Comparison of ENCODE assay signal across 10 mouse cellular contexts in the genomic region with DNA sequence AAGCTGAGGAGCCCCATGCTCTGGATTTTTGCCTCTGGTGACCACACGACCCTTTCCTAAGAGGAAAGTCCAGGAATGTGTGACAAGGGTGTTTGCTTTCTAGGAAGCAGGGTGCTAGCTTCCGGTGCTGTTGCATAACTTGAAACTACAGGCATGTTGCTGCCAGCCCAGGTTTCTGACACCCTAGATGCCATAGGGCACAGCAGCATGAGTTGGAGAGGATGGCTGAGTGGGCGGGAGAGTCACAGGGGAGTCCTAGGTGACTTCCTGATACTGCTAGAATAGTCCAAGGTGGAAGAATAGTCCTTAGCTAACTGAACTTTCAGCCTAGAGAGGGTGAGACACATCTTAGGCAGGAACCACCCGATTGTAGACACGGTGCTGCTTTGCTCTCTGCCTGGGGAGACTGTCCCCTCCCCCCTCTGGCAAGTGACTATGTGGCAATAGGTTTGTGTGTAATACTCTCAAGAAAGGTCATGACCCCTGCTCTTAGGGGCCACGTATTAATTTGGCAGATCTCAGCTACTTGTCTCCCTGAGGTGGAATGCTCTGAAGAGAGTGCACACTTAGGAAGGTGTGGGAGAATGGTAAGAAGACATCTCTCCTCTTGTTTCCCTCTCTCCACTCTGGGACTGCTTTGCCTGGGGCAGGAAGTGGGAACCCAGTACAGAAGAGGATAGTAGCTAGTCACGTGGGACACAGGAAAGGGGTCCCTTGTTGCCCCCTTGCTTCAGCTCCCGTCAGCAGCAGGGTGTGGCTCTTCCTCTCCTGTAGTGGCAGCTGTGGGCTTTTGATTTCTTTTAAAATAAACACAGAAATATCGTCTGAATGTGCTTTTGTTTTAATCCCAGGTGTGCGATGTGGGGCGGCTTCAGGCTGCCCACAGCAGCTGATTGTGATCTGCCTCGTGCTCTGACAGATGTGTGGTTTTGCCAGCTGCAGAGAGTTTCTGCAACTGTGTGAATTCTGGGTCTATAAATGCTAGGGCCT. TPM values are rescaled to one million over a fixed set of nuclear protein-coding genes. Genes with fewer than 3 reads are reported as not detected.
DNase-seq lines count a peak whose midpoint lies in the region; ATAC-seq and TF ChIP-seq lines count a peak whose summit lies in the region.
"Had no signal": no experiment of that assay in that cellular context is flagged by ENCODE, and none has a peak within 500 bp of the region (broad histone marks: within the 10 kb centered on the region; RNA-seq: fewer than 3 reads in every experiment).

No protein-coding gene starts in this region.

- peaks cover 40% of the 10 kb centered on the region for H3K36me3 ChIP-seq in heart, embryonic 10.5 days
- H3K36me3 ChIP-seq in lung, embryonic 14.5 days (ENCODE audit: insufficient read depth): peaks cover 32% of the 10 kb centered on the region
- H3K36me3 ChIP-seq in splenic B cell, adult 2 months (ENCODE audit: control insufficient read depth, insufficient read depth, low read length, poor library complexity, severe bottlenecking): peaks cover 6% of the 10 kb centered on the region; the same call in 1 of the 2 replicates
- H3K36me3 ChIP-seq in limb, embryonic 10.5 days: peaks cover 34% of the 10 kb centered on the region

- peak overlapping the region; percentile 49; the same call in 1 of the 2 replicates for H3K27ac ChIP-seq in heart, embryonic 10.5 days
- H3K27ac ChIP-seq in lung, embryonic 14.5 days (ENCODE audit: low read depth): peak overlapping the region; percentile 36; the same call in 1 of the 2 replicates
- no peak overlapping the region for H3K27ac ChIP-seq in limb, embryonic 10.5 days
- H3K27ac ChIP-seq: midbrain, embryonic 15.5 days had no signal

- no peak overlapping the region for H3K4me2 ChIP-seq in lung, embryonic 14.5 days
- H3K4me2 ChIP-seq: midbrain, embryonic 15.5 days had no signal

- H3K9ac ChIP-seq in lung, embryonic 14.5 days: no peak overlapping the region
- H3K9ac ChIP-seq: midbrain, embryonic 15.5 days had no signal

- DNase-seq in heart, embryonic 10.5 days (ENCODE audit: low spot score): no peak
- no peak for DNase-seq in heart, adult 18-20 months
- peak; percentile 17 for DNase-seq in NIH3T3 (ENCODE audit: low read depth)
- DNase-seq in lung, embryonic 14.5 days: no peak
- peak; percentile 16 for DNase-seq in splenic B cell, adult 2 months (ENCODE audit: low read depth, low spot score)
- no peak for DNase-seq in limb, embryonic 10.5 days (ENCODE audit: low spot score)
- no peak for DNase-seq in gastrocnemius, postnatal 14 days

- no peaks in the 10 kb centered on the region for H3K9me3 ChIP-seq in heart, embryonic 10.5 days
- H3K9me3 ChIP-seq in lung, embryonic 14.5 days (ENCODE audit: low read depth, low read length): no peaks in the 10 kb centered on the region
- no peaks in the 10 kb centered on the region for H3K9me3 ChIP-seq in limb, embryonic 10.5 days (replicated peaks)
- H3K9me3 ChIP-seq: midbrain, embryonic 15.5 days had no signal

- WGBS in heart, embryonic 10.5 days: 48% methylated on average over 12 of the region's 12 CpGs
- WGBS in lung, embryonic 14.5 days: 24% methylated on average over 12 of the region's 12 CpGs
- WGBS in limb, embryonic 10.5 days: 63% methylated on average over 12 of the region's 12 CpGs

- H3K27me3 ChIP-seq in heart, embryonic 10.5 days (ENCODE audit: insufficient read depth, poor library complexity, severe bottlenecking): peaks cover 38% of the 10 kb centered on the region
- H3K27me3 ChIP-seq in lung, embryonic 14.5 days (ENCODE audit: insufficient read depth, low read length): peaks cover 28% of the 10 kb centered on the region
- no peaks in the 10 kb centered on the region; the same call in 1 of the 2 replicates for H3K27me3 ChIP-seq in splenic B cell, adult 2 months (ENCODE audit: control insufficient read depth, insufficient read depth, low read length, poor library complexity, severe bottlenecking)
- H3K27me3 ChIP-seq in limb, embryonic 10.5 days (ENCODE audit: low read depth, poor library complexity, severe bottlenecking): peaks cover 46% of the 10 kb centered on the region

- no peak for TF ChIP-seq CTCF in lung, embryonic 14.5 days (IDR thresholded peaks at IDR 0.05; ENCODE audit: low read depth)

- no peak overlapping the region for H3K4me3 ChIP-seq in heart, embryonic 10.5 days
- no peak overlapping the region for H3K4me3 ChIP-seq in lung, embryonic 14.5 days (ENCODE audit: low read depth, low read length)
- no peak overlapping the region for H3K4me3 ChIP-seq in limb, embryonic 10.5 days
- H3K4me3 ChIP-seq: midbrain, embryonic 15.5 days had no signal

- intact Hi-C loops in gastrocnemius, postnatal 14 days (cut with DNase I; ENCODE audit: low total_unique reads): no loop called here

- H3K4me1 ChIP-seq in heart, embryonic 10.5 days: peaks cover 60% of the 10 kb centered on the region
- H3K4me1 ChIP-seq in lung, embryonic 14.5 days (ENCODE audit: insufficient read depth): 0 out of 2 replicates have a peak, but pooled peaks cover 10% of the 10 kb centered on the region
- H3K4me1 ChIP-seq in limb, embryonic 10.5 days: peaks cover 44% of the 10 kb centered on the region

- no peak for ATAC-seq in lung, embryonic 14.5 days (ENCODE audit: insufficient read depth)
- no peak for ATAC-seq in activated CD4-positive, CD25-positive, alpha-beta regulatory T cell, adult 4 months
- ATAC-seq: midbrain, embryonic 15.5 days had no signal

RNA-seq across cellular contexts. Expression of a gene that starts 3.4 kb away (rescaled TPM):
- polyA plus RNA-seq in heart, embryonic 10.5 days (2016; fragmentation: Nextera tagmentation; extraction: Ambion mirVana): 2.3 and 6.6 TPM in 2 replicates
- total RNA-seq in heart, adult 18-20 months (2021): 1 to 10 TPM; 2.2 to 4.4 TPM
- 0.87 and 1.3 TPM in 2 replicates for polyA plus RNA-seq in lung, embryonic 14.5 days (2014; fragmentation: Nextera tagmentation; extraction: Ambion mirVana)
- polyA plus RNA-seq in activated CD4-positive, CD25-positive, alpha-beta regulatory T cell, adult 4 months (2017; shearing (Covaris generic)): 1 to 10 TPM; 3.2 to 5.1 TPM
- polyA plus RNA-seq in limb, embryonic 10.5 days (2016; fragmentation: Nextera tagmentation; extraction: Ambion mirVana): not detected in 2 replicates
- 1 to 10 TPM; 3.1 to 4.1 TPM for total RNA-seq in gastrocnemius, postnatal 14 days (2021)
- total RNA-seq: hematopoietic stem cell, adult 5-6 weeks had no signal
- polyA plus RNA-seq: midbrain, embryonic 15.5 days had no signal

RNA-seq across cellular contexts. Expression of a gene that starts 11.9 kb away (rescaled TPM):
- 37.1 and 38.8 TPM in 2 replicates for polyA plus RNA-seq in heart, embryonic 10.5 days (2016; fragmentation: Nextera tagmentation; extraction: Ambion mirVana)
- total RNA-seq in heart, adult 18-20 months (2021): 10 to 100 TPM; 42.1 to 51.7 TPM
- polyA plus RNA-seq in lung, embryonic 14.5 days (2014; fragmentation: Nextera tagmentation; extraction: Ambion mirVana): 34.7 and 37.2 TPM in 2 replicates
- 10 to 100 TPM; 35.0 to 36.0 TPM for polyA plus RNA-seq in activated CD4-positive, CD25-positive, alpha-beta regulatory T cell, adult 4 months (2017; shearing (Covaris generic))
- 33.1 and 41.4 TPM in 2 replicates for polyA plus RNA-seq in limb, embryonic 10.5 days (2016; fragmentation: Nextera tagmentation; extraction: Ambion mirVana)
- total RNA-seq in gastrocnemius, postnatal 14 days (2021): 10 to 100 TPM; 23.9 to 28.7 TPM

RNA-seq across cellular contexts. Expression of a gene that starts 12.0 kb away (rescaled TPM):
- polyA plus RNA-seq in heart, embryonic 10.5 days (2016; fragmentation: Nextera tagmentation; extraction: Ambion mirVana): 40.5 and 45.9 TPM in 2 replicates
- 1 to 10 TPM; 5.8 to 8.0 TPM for total RNA-seq in heart, adult 18-20 months (2021)
- 45.4 and 56.2 TPM in 2 replicates for polyA plus RNA-seq in lung, embryonic 14.5 days (2014; fragmentation: Nextera tagmentation; extraction: Ambion mirVana)
- 10 to 100 TPM; 11.0 to 14.6 TPM for polyA plus RNA-seq in activated CD4-positive, CD25-positive, alpha-beta regulatory T cell, adult 4 months (2017; shearing (Covaris generic))
- 80.3 and 81.8 TPM in 2 replicates for polyA plus RNA-seq in limb, embryonic 10.5 days (2016; fragmentation: Nextera tagmentation; extraction: Ambion mirVana)
- total RNA-seq in gastrocnemius, postnatal 14 days (2021): 1 to 10 TPM; 7.6 to 8.6 TPM

RNA-seq across cellular contexts. Expression of a gene that starts 20.7 kb away (rescaled TPM):
- polyA plus RNA-seq in heart, embryonic 10.5 days (2016; fragmentation: Nextera tagmentation; extraction: Ambion mirVana): 41.7 and 43.8 TPM in 2 replicates
- total RNA-seq in heart, adult 18-20 months (2021): 1 to 10 TPM; 3.9 to 5.0 TPM
- polyA plus RNA-seq in lung, embryonic 14.5 days (2014; fragmentation: Nextera tagmentation; extraction: Ambion mirVana): 27.1 and 29.5 TPM in 2 replicates
- polyA plus RNA-seq in activated CD4-positive, CD25-positive, alpha-beta regulatory T cell, adult 4 months (2017; shearing (Covaris generic)): 10 to 100 TPM; 14.8 to 15.1 TPM
- polyA plus RNA-seq in limb, embryonic 10.5 days (2016; fragmentation: Nextera tagmentation; extraction: Ambion mirVana): 64.6 and 64.9 TPM in 2 replicates
- 1 to 10 TPM; 5.6 to 7.8 TPM for total RNA-seq in gastrocnemius, postnatal 14 days (2021)

RNA-seq across cellular contexts. Expression of a gene that starts 31.2 kb away (rescaled TPM):
- 185 and 214 TPM in 2 replicates for polyA plus RNA-seq in heart, embryonic 10.5 days (2016; fragmentation: Nextera tagmentation; extraction: Ambion mirVana)
- total RNA-seq in heart, adult 18-20 months (2021): 10 to 100 TPM; 48.8 to 51.3 TPM
- polyA plus RNA-seq in lung, embryonic 14.5 days (2014; fragmentation: Nextera tagmentation; extraction: Ambion mirVana): 165 and 175 TPM in 2 replicates
- 100 to 1,000 TPM; 750 to 796 TPM for polyA plus RNA-seq in activated CD4-positive, CD25-positive, alpha-beta regulatory T cell, adult 4 months (2017; shearing (Covaris generic))
- 79.8 and 82.8 TPM in 2 replicates for polyA plus RNA-seq in limb, embryonic 10.5 days (2016; fragmentation: Nextera tagmentation; extraction: Ambion mirVana)
- 10 to 100 TPM; 15.3 to 18.6 TPM for total RNA-seq in gastrocnemius, postnatal 14 days (2021)

Comparison
In these comparisons a context has a peak if more than half of its experiments do, and no peak if none do; other contexts are left out.
1. DNase-seq: peak in NIH3T3 (single experiment) and splenic B cell, adult 2 months (single experiment); none in heart, embryonic 10.5 days (single experiment), heart, adult 18-20 months (0 of 2), lung, embryonic 14.5 days (single experiment), limb, embryonic 10.5 days (single experiment) and gastrocnemius, postnatal 14 days (single experiment).